Mouse (Mus musculus) liver, adult 2 months (tissue): ENCODE data around the gene Pgm3.

Experiments used
- CTCF ChIP-seq: fragments of 200-500 bp; IDR thresholded peaks from 2 replicates; pipeline ENCODE4 v1.5.1; 2011; ENCODE audit warnings: low read depth, low read length, control low read depth
- POLR2A ChIP-seq: fragments of 200-500 bp; IDR thresholded peaks from 2 replicates; pipeline ENCODE4 v1.6.1; 2011; ENCODE audit warnings: low read length, control low read depth; ENCODE audit not compliant: insufficient read depth; ENCODE audit errors: extremely low read depth

DNA sequence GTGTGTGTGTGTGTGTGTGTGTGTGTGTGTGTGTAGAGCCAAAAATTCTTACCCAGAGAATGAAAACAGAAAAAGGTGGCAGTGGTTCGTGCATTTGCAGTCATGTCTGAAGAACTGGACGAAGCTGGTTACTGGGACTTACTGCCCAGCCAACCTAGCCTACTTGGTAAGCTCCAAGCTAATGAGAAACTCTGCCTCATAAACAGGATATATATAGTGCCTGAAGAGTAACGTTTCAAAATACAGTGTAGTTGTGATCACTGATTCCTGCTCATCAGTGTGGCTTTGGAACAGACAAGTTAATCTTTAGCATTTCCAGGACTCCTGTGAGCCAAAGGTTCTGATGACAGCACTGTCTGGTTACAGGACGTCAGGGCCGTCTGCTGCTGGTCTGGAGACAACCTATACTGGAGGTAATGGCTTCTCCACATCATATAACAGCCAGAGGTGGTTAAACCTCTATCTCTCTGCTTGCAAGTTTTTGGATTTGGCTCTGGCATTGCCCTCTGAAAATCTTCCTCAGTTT, 21.9 kb downstream of the Pgm3 start:
- TF ChIP-seq POLR2A (no peak), CTCF (no peak)
